Mouse (Mus musculus) forebrain, embryonic 10.5 days (tissue): ENCODE data around the gene Pebp1. TPM values are rescaled to one million over a fixed set of nuclear protein-coding genes. Genes with fewer than 3 reads are reported as not detected.

Experiments used
- DNase-seq: peaks from one replicate; pipeline ENCODE4 v3.0.0-alpha.2; 2017; ENCODE audit warnings: low spot score; ENCODE audit errors: extremely low spot score
- H3K27ac ChIP-seq: fragments of 300-500 bp; sonication (generic); 2 replicates; pipeline ENCODE4 v1.5.1; 2016; ENCODE audit warnings: mild to moderate bottlenecking
- H3K27me3 ChIP-seq: fragments of 300-500 bp; sonication (generic); 2 replicates; pipeline ENCODE4 v1.6.1; 2016; ENCODE audit warnings: mild to moderate bottlenecking; ENCODE audit not compliant: poor library complexity, severe bottlenecking
- H3K36me3 ChIP-seq: fragments of 300-500 bp; sonication (generic); replicated peaks from 2 replicates; pipeline ENCODE4 v1.6.1; 2016; ENCODE audit warnings: mild to moderate bottlenecking, moderate library complexity
- H3K4me1 ChIP-seq: fragments of 300-500 bp; sonication (generic); 2 replicates; pipeline ENCODE4 v1.6.1; 2016
- H3K4me3 ChIP-seq: fragments of 300-500 bp; sonication (generic); 2 replicates; pipeline ENCODE4 v1.5.1; 2016; ENCODE audit warnings: mild to moderate bottlenecking, moderate library complexity
- H3K9me3 ChIP-seq: fragments of 300-500 bp; sonication (generic); 2 replicates; pipeline ENCODE4 v1.6.1; 2016; ENCODE audit warnings: mild to moderate bottlenecking, moderate library complexity
- WGBS: fragments of 180-500 bp; shearing (Covaris S2); methylation state at CpG from one replicate; pipeline ENCODE4 v1.1.7; 2016; 5-methylcytosine and 5-hydroxymethylcytosine counted together
- polyA plus RNA-seq: library from polyadenylated mRNA; unstranded; fragments of >200 nt; fragmentation: Nextera tagmentation; extraction: Ambion mirVana; gene quantifications from 2 replicates; pipeline ENCODE4 v1.2.1, GENCODE M21; 2016

Gene Pebp1
- 966 and 1,001 TPM in 2 replicates for polyA plus RNA-seq

DNA sequence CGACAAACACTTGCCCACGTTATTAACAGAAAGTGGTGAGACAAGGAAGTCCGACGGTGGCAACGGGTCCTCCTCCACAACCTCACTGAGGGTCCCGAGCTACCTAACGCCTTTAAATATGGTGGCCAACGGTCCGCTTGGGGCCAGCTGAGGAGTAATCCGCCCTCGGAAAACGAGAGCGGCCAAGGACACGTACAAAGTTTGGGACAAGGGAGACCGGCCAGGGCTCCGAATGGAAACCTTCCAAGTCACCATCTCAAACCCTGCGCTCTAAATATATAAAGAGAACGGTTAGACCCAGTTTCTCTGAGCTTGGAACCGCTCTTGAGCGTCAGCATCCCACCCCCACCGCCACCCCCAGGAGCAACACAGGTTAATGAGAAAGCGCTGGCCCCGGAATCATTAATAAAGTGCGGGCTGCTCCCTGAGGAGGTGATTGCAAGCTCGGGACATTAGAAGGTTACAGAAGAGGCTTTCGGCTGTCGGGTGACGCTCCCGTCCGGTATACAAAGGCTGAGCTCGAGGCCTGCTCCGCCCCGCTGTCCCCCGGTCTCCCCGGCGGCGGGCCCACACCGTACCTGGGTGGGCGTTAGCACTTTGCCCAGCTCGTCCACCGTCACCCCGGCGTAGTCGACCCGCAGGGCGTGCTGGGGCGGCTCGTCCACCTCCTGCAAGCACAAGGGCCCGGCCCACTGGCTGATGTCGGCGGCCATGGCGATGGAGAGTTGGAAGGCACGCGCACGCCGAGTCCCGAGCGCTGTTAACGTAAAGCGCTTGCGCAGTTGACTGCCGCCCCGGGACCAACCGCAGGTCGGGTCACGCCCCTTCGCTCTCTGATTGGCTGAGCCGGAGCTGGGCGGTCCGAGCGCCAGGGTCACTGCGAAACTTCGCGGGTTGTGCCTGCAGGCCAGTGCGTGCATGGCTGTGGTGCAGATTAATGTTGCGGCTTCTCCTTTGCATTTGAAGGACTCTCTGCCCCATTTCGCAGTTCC lies at the start of gene Pebp1:
Gene Pebp1, minus strand, starts transcription at position 795 of the 992 bp plus-strand sequence.
- Histone ChIP-seq H3K27ac (peak within 1 kb of the TSS; percentile 93), H3K27me3 (peaks cover 13% of the 10 kb centered on the region), H3K36me3 (peaks cover 36% of the 10 kb centered on the region), H3K4me1 (peaks cover 34% of the 10 kb centered on the region), H3K9me3 (peaks cover 6% of the 10 kb centered on the region; the same call in 1 of the 2 replicates), H3K4me3 (peak within 1 kb of the TSS; percentile 75)
- under 1% methylated on average over 77 of the region's 77 CpGs for WGBS
- DNase-seq = peak; percentile 96

DNA sequence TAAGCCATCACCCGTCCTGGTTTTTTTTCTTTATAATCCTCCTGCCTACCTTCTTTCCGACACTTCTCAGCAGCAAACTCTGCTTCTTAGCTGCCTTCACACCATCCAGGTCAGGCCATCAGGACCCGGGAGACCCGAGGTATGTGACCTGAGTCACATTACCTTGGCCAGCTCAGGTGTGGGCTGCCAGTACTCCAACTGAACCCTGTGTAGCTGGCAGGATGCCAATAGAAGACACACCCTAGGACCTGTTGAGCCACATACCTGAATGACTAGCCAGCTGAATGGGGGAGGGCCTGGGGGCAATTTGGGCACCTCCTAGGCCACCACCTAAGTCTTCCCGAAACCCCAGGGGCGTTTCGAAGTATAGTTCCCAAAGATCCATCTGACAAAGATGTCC lies 43.0 kb upstream of the Pebp1 start:
- Histone ChIP-seq H3K27me3 (no peaks in the 10 kb centered on the region), H3K36me3 (peaks cover 5% of the 10 kb centered on the region; the same call in 1 of the 2 replicates), H3K9me3 (peaks cover 5% of the 10 kb centered on the region; the same call in 1 of the 2 replicates), H3K4me1 (no peaks in the 10 kb centered on the region), H3K4me3 (no peak overlapping the region), H3K27ac (no peak overlapping the region)
- WGBS = 91% methylated on average over 7 of the region's 7 CpGs
- no peak for DNase-seq

DNA sequence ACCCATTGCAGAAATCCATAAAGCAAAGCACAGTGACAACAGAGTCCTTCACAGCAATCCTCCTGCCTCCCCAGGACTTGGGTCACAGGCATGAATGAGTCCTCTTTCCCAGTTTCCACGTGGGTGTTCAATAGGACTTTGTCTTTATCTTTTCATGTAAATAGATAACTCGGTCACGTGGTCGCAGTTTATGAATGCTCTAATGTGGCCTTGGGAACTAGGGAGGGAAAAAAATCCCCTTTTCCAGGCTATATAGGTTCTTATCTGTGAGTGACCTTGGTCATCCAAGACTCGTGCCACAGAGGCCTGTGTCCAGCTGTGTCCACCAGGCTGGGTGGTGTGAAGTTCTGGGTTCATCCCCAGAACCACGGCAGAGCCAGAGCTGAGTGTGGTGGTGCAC lies 39.0 kb upstream of the Pebp1 start:
- Histone ChIP-seq H3K27me3 (peaks cover 5% of the 10 kb centered on the region), H3K4me3 (no peak overlapping the region), H3K27ac (no peak overlapping the region), H3K36me3 (no peaks in the 10 kb centered on the region), H3K9me3 (no peaks in the 10 kb centered on the region), H3K4me1 (no peaks in the 10 kb centered on the region)
- WGBS = 86% methylated on average over 6 of the region's 6 CpGs
- DNase-seq = no peak

DNA sequence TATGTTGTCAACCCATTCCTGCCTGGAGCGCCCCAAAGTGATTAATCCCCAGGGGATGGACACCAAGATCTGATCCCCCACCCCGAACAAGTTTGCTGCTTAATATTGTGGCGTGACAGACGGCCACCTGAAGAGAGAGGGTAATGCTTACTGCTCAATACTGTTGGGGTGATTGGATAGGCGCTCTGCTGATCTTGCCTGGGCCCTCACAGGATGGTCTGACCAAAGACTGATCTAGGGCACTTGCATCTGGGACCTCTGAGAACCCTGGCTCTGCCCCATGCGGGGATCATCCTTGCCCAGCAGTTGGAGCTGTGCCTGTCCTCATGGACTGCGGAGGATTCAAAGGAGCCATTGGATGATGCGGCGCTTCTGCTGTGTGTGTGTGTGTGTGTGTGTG lies 36.3 kb upstream of the Pebp1 start:
- WGBS = 86% methylated on average over 9 of the region's 9 CpGs
- Histone ChIP-seq H3K36me3 (no peaks in the 10 kb centered on the region), H3K27ac (no peak overlapping the region), H3K4me1 (peaks cover 14% of the 10 kb centered on the region), H3K4me3 (no peak overlapping the region), H3K27me3 (peaks cover 31% of the 10 kb centered on the region), H3K9me3 (no peaks in the 10 kb centered on the region)
- DNase-seq = no peak

DNA sequence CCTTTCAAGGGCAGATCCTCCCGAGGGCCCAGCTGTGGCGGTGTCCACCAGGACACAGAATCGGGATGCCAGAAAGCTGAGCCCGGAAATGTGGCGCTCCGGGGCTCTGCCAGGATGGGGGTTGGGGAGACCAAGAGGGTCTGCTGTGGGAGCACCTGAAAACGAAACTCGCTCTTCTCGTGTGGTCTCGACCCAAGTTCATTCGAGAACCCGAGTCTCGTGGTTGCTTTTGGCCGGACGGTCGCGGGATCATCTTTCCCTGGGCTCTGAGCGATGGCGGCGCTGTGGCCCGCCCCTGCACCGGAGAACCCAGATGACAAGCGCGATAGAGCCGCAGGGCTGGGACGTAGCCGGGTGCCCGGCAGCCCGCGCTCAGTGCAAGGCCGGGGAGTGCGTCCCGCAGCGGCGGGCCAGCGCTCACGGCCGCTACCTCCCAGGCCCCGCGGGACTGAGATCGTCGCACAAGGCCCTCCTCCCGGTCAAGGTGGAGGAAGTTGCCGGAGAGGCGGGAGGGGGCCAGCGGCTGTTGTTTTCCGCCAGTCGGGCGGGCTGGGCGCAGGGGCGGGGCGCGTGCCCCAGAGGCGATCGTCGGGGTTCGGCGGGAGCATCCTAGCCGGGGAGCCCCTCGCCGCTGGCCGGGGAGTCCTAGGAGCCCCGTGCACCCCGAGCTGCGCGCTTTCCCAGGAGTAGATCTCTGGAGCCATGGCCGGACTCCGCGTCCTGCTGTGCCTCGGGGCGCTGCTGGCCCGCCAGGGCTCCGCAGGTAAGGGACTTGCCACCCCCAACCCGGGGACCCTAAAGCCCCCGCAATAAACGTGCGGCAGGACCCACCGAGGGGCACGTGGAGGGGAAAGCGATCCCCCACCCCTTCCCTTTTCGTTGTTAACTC lies 31.6 kb upstream of the Pebp1 start, which contains the start of gene Vsig10:
Gene Vsig10, plus strand, starts transcription at position 343 of the 889 bp plus-strand sequence.
- no peaks in the 10 kb centered on the region for H3K36me3 ChIP-seq
- peak within 1 kb of the TSS; percentile 81 for H3K4me3 ChIP-seq
- DNase-seq = peak; percentile 63
- under 1% methylated on average over 81 of the region's 81 CpGs for WGBS
- H3K4me1 ChIP-seq = peaks cover 34% of the 10 kb centered on the region
- H3K9me3 ChIP-seq = no peaks in the 10 kb centered on the region
- peak within 1 kb of the TSS; percentile 91 for H3K27ac ChIP-seq
- H3K27me3 ChIP-seq = peaks cover 77% of the 10 kb centered on the region

DNA sequence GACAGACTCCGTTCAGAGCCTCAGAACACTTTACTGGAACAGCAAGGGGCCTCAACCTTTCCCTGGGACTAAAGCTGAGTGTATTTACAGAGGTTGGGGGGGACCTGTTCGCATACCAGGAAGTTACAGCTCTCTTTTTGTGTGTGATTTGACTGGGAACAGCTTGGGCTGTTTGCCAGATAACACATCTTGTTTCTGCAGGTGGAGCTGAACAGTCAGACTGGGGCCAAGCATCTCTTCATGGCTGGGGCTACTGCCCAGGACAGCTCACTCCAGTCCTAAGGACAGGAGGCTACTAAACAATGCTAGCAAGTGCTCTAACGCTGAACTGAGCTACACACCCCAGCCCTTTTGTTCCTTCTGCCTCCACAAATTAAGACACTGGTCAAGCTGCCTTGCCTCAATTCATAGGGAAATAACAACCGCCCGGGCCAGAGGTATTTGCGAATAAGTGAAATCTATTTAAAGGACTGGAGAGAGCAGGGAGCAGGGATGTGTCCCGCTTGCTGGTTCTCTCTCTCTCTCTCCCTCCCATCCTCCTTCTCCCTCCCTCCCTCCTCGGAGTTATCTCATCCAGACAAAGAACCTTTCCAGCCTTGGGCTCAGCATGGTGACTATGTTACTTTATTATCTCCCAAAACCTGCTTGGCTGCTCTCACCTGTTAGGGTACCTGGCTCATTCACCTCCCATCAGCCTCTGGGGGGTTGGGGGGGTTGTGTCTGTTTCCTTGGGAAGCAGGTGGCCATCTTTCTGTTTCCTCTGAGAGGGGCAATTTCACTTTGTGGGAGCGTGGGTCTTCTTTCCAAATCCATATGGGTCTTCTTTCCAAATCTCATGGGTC lies 27.4 kb upstream of the Pebp1 start:
- Histone ChIP-seq H3K27me3 (peaks cover 65% of the 10 kb centered on the region), H3K4me1 (peaks cover 39% of the 10 kb centered on the region), H3K4me3 (no peak overlapping the region), H3K9me3 (no peaks in the 10 kb centered on the region), H3K36me3 (no peaks in the 10 kb centered on the region), H3K27ac (peak overlapping the region; percentile 62)
- WGBS = 17% methylated on average over 9 of the region's 9 CpGs
- no peak for DNase-seq

DNA sequence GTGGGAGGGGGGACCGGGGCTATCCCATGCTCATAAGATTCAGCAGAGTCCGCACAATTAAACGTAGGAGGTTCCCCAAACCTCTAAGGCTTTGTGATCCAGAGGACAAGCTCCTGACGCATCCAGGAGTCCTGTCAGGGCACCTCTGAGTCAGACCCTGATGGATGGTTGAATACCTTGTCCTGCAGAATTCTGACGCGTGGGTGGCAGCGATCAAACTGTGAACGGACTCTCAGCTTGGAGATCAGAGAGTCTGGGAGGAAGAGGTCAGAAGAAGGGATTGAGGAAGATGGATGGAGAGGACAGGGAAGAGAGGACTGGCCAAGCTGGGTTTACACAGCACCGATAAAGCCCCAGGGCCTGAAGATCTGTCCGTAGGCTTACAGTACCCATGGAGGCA lies 26.5 kb upstream of the Pebp1 start:
- no peak for DNase-seq
- peaks cover 56% of the 10 kb centered on the region for H3K27me3 ChIP-seq
- peaks cover 30% of the 10 kb centered on the region for H3K4me1 ChIP-seq
- H3K27ac ChIP-seq = no peak overlapping the region
- H3K4me3 ChIP-seq = peak overlapping the region; percentile 25
- H3K9me3 ChIP-seq = no peaks in the 10 kb centered on the region
- 44% methylated on average over 10 of the region's 10 CpGs for WGBS
- no peaks in the 10 kb centered on the region for H3K36me3 ChIP-seq

DNA sequence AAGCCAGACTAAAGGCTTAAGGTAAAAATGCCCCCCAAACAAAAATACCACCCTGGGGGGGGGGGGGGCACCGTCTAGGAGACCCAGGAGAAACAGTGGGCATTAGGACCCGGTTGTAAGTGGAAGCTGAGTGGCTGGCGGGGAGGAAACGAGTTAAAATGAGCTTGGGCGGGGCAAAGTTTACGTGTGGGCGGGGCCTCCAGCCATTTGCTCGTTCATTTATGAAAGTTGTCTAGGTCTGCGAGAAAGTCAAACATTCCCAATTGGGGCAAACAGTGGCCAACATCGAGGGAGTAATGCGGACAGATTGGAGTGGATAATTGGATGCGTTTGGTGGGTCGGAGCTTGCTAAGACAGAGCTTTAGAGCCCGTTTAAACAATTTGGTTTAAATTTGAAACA lies 26.0 kb upstream of the Pebp1 start:
- Histone ChIP-seq H3K36me3 (no peaks in the 10 kb centered on the region), H3K9me3 (no peaks in the 10 kb centered on the region), H3K4me3 (peak overlapping the region; percentile 25), H3K27ac (no peak overlapping the region), H3K4me1 (peaks cover 25% of the 10 kb centered on the region), H3K27me3 (peaks cover 53% of the 10 kb centered on the region)
- no peak for DNase-seq
- WGBS = 33% methylated on average over 14 of the region's 14 CpGs

DNA sequence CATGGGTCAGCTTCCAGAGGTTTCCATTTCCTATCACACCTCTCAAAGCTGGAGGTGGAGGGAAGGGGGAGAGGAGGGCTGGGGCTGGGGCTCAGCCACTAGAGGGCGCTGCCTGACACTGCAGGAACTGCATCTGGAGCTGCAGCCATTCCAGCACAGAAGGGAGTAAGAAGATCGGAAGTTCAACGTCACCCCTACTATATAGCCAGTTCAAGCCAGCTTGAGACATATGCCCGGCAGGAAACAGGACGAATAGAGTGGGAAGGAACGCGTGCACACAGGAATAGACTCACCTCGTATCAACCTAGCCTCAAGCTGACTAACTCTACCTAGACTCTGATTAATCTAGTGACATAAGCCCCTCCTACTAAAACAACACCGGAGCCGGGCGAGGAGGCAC lies 20.3 kb upstream of the Pebp1 start:
- 46% methylated on average over 11 of the region's 11 CpGs for WGBS
- Histone ChIP-seq H3K9me3 (peaks cover 6% of the 10 kb centered on the region; the same call in 1 of the 2 replicates), H3K4me1 (peaks cover 10% of the 10 kb centered on the region), H3K27ac (no peak overlapping the region), H3K36me3 (no peaks in the 10 kb centered on the region), H3K4me3 (no peak overlapping the region), H3K27me3 (0 out of 2 replicates have a peak, but pooled peaks cover 3% of the 10 kb centered on the region)
- DNase-seq = peak; percentile 59

DNA sequence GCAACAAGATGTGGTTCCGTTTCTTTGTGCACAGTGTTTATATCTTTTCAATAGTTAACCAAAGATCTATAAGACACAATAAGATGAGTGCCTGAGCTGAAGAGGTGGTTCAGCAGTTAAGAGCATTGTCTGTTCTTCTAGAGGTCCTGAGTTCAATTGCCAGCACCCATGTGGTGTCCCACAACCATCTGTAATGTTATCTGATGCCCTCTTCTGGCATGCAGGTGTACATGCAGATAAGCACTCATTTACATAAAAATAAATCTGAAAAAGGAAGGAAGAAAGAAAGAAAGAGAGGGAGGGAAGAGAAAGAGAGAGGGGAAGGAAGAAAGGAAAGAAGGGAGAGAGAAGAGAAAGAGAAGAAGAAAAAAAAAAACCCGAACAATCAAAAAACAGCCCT lies 19.4 kb upstream of the Pebp1 start:
- H3K4me1 ChIP-seq = peaks cover 10% of the 10 kb centered on the region
- DNase-seq = no peak
- H3K4me3 ChIP-seq = no peak overlapping the region
- no peak overlapping the region for H3K27ac ChIP-seq
- no peaks in the 10 kb centered on the region for H3K36me3 ChIP-seq
- 96% methylated on average over 2 of the region's 2 CpGs for WGBS
- peaks cover 6% of the 10 kb centered on the region; the same call in 1 of the 2 replicates for H3K9me3 ChIP-seq
- H3K27me3 ChIP-seq = 0 out of 2 replicates have a peak, but pooled peaks cover 3% of the 10 kb centered on the region

DNA sequence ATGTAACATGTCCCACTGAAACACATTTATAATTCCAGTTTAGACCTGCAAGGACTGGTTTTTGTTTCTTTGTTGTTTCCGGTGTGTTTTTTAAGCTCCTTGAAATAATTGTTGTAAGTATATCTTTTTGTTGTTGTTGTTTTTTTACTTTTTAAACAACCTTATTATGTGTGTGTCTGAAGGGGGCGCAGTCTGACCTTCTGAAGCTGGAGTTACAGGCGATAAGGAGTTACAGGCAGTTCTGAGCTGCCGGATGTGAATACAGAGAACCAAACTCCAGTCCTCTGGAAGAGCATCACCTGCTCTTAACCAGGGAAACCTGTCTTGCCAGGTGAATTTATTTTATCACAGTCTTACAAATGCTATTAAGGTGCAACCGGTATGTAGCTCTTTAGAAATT lies 18.3 kb upstream of the Pebp1 start:
- WGBS = 91% methylated on average over 5 of the region's 5 CpGs
- Histone ChIP-seq H3K4me3 (no peak overlapping the region), H3K27ac (no peak overlapping the region), H3K4me1 (peaks cover 10% of the 10 kb centered on the region), H3K36me3 (no peaks in the 10 kb centered on the region), H3K27me3 (0 out of 2 replicates have a peak, but pooled peaks cover 3% of the 10 kb centered on the region), H3K9me3 (peaks cover 6% of the 10 kb centered on the region; the same call in 1 of the 2 replicates)
- no peak for DNase-seq
